Mouse (Mus musculus): ENCODE measurements at regions not wholly inside any gene's neighbourhood (a gene's known extent, or its start where the extent isn't known, plus 50 kb on each side); places are given as distances from the start of the nearest gene placed in this dataset.

DNA sequence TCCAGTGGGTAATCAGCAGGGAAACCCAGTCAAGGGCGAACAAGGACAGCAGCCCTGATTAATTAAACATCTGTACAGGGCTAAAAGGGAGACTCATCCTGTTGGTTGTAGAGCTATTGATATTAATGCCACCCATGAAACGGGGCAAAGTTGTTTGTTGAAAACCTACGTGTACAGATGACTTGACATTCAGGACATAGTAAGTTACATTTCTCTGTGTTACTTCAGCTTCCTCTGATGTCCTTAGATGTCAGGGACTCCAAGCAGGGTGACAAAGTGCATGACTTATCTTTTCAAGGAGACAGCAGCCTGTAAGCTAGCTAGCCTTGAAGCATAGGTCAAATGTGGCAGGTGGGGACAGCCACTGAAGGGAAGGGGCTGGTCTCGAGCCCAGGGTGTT, 390.5 kb downstream of the Ccdc171 start:
- ATAC-seq (replicated peaks; ENCODE audit: low FRiP score, low TSS enrichment, low read depth) (no peak), DNase-seq (ENCODE audit: low spot score) (no peak)
- Histone ChIP-seq H3K4me2 (ENCODE audit: low read length) (no peak overlapping the region), H3K27ac (ENCODE audit: low read depth) (no peak overlapping the region), H3K4me1 (replicated peaks; ENCODE audit: control insufficient read depth, insufficient read depth, low read length) (no peaks in the 10 kb centered on the region), H3K4me3 (ENCODE audit: low read depth, low read length) (no peak overlapping the region), H3K27me3 (replicated peaks; ENCODE audit: control insufficient read depth, insufficient read depth, low read length) (no peaks in the 10 kb centered on the region), H3K9ac (ENCODE audit: low read length) (no peak overlapping the region), H3K9me3 (ENCODE audit: control insufficient read depth, low read length) (no peaks in the 10 kb centered on the region), H3K36me3 (ENCODE audit: control insufficient read depth, insufficient read depth, low read length) (no peaks in the 10 kb centered on the region)
- 58% methylated on average over 4 of the region's 4 CpGs for WGBS

DNA sequence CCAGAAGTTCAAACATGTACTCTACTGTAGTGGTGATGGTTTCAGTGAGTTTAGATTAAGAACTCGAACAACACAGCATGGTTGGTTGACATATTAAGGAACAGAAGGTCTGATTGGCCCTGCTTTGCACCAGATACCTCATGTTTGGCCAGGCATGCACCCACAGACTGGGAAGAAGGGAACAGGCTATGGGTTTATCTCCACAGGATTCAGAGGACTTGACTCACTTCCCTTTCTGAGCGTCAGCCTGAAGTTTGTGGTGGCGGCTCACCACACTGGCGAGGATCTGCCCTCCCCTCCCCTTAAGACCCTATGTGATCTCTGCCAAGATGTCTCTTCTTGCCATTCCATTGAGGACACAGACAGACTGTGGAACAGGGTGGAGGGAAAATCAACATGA, 391.7 kb downstream of the Ccdc171 start:
- H3K4me1 ChIP-seq (replicated peaks; ENCODE audit: control insufficient read depth, insufficient read depth, low read length) = no peaks in the 10 kb centered on the region
- H3K36me3 ChIP-seq (ENCODE audit: control insufficient read depth, insufficient read depth, low read length) = no peaks in the 10 kb centered on the region
- H3K4me2 ChIP-seq (ENCODE audit: low read length) = no peak overlapping the region
- H3K27ac ChIP-seq (ENCODE audit: low read depth) = no peak overlapping the region
- H3K9ac ChIP-seq (ENCODE audit: low read length) = no peak overlapping the region
- DNase-seq (ENCODE audit: low spot score) = no peak
- ATAC-seq (replicated peaks; ENCODE audit: low FRiP score, low TSS enrichment, low read depth) = no peak
- 91% methylated on average over 4 of the region's 4 CpGs for WGBS
- H3K9me3 ChIP-seq (ENCODE audit: control insufficient read depth, low read length) = no peaks in the 10 kb centered on the region
- H3K27me3 ChIP-seq (replicated peaks; ENCODE audit: control insufficient read depth, insufficient read depth, low read length) = no peaks in the 10 kb centered on the region
- H3K4me3 ChIP-seq (ENCODE audit: low read depth, low read length) = no peak overlapping the region

DNA sequence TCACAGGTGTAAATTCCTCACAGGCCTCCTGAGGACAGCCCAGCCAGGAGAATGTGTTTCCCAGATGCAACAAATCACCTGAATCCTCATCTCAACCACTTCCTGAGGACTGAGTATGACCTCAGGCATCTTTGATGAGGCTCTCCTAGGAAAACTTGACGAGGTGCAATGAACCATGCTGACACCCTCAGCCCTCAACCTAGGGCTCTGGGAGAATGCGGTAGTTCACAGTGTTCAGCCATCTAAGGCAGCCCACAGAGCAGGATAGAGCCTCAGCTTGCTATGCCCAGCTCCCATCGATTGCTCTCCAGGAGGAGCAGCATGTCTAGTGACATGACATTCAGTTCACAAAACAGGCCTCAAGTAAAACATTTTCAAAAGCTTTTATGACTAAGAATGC, 392.7 kb downstream of the Ccdc171 start:
- ATAC-seq (replicated peaks; ENCODE audit: low FRiP score, low TSS enrichment, low read depth) = no peak
- Histone ChIP-seq H3K4me1 (replicated peaks; ENCODE audit: control insufficient read depth, insufficient read depth, low read length) (no peaks in the 10 kb centered on the region), H3K36me3 (ENCODE audit: control insufficient read depth, insufficient read depth, low read length) (no peaks in the 10 kb centered on the region), H3K9me3 (ENCODE audit: control insufficient read depth, low read length) (no peaks in the 10 kb centered on the region), H3K9ac (ENCODE audit: low read length) (no peak overlapping the region), H3K4me3 (ENCODE audit: low read depth, low read length) (no peak overlapping the region), H3K27ac (ENCODE audit: low read depth) (no peak overlapping the region), H3K4me2 (ENCODE audit: low read length) (no peak overlapping the region), H3K27me3 (replicated peaks; ENCODE audit: control insufficient read depth, insufficient read depth, low read length) (no peaks in the 10 kb centered on the region)
- DNase-seq (ENCODE audit: low spot score) = no peak
- WGBS = 85% methylated on average over 3 of the region's 3 CpGs

DNA sequence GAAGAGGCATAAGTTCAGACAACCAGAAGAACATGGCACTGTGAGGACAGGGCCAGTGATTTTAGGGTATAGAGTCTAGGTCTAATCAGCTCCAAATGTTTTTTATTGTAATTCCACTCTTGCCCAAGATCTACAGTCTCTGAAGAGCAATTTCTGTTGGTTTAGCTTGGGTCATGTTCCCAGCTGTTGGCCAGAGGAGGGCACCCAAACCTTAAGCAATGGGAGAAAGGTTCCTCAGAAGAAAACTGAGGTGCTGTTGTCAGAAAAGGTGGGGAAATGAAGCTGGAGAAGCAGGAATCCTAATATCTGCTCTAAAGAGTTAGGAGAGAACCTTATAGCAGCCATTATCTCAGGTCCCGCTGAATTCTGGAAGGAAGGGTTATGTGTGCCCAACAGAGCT, 393.7 kb downstream of the Ccdc171 start:
- Histone ChIP-seq H3K36me3 (ENCODE audit: control insufficient read depth, insufficient read depth, low read length) (no peaks in the 10 kb centered on the region), H3K4me2 (ENCODE audit: low read length) (no peak overlapping the region), H3K4me1 (replicated peaks; ENCODE audit: control insufficient read depth, insufficient read depth, low read length) (no peaks in the 10 kb centered on the region), H3K27ac (ENCODE audit: low read depth) (no peak overlapping the region), H3K4me3 (ENCODE audit: low read depth, low read length) (no peak overlapping the region), H3K9me3 (ENCODE audit: control insufficient read depth, low read length) (no peaks in the 10 kb centered on the region), H3K27me3 (replicated peaks; ENCODE audit: control insufficient read depth, insufficient read depth, low read length) (no peaks in the 10 kb centered on the region), H3K9ac (ENCODE audit: low read length) (no peak overlapping the region)
- DNase-seq (ENCODE audit: low spot score) (no peak), ATAC-seq (replicated peaks; ENCODE audit: low FRiP score, low TSS enrichment, low read depth) (no peak)
- WGBS = 72% methylated on average over 1 of the region's 1 CpGs

DNA sequence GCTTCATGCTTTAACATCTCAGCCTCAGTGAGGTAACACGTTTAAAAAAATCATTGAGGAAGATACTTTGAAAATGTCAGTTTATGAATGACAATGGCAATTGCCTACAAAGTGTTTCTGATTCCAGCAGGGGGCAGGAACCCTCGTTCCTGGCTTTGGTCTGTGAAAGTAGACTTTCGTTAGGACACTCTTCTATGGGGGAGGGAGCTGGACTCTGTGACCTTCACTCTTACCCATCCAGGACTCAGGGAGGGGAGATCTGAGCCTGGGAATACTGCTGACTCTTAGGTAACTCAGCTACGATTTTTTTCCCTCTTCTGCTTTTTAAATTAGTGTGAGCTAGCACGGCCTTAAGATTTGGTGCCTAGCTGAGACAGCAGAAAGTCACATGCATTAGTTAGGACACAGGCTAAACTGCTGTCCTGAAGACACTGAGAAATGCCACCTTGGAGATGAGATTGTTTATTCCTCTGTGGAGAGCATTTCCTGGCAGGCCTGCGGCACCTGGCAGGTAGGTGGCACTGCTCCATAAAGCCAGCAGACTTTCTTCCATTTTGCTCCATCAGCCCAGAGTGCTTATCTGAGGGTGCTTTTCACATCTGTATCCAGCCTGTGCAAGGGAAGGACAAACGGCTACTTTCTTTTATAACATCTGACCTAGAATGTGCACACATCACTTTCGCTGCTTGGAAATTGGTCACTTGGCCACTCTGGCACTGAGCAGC, 399.9 kb downstream of the Ccdc171 start:
- WGBS = 54% methylated on average over 8 of the region's 8 CpGs
- DNase-seq (ENCODE audit: low spot score) = no peak
- Histone ChIP-seq H3K4me1 (replicated peaks; ENCODE audit: control insufficient read depth, insufficient read depth, low read length) (peaks cover 9% of the 10 kb centered on the region), H3K27me3 (replicated peaks; ENCODE audit: control insufficient read depth, insufficient read depth, low read length) (no peaks in the 10 kb centered on the region), H3K9me3 (ENCODE audit: control insufficient read depth, low read length) (no peaks in the 10 kb centered on the region), H3K4me3 (ENCODE audit: low read depth, low read length) (no peak overlapping the region), H3K4me2 (ENCODE audit: low read length) (no peak overlapping the region), H3K27ac (ENCODE audit: low read depth) (peak overlapping the region; percentile 87; the same call in 1 of the 2 replicates), H3K9ac (ENCODE audit: low read length) (no peak overlapping the region), H3K36me3 (ENCODE audit: control insufficient read depth, insufficient read depth, low read length) (no peaks in the 10 kb centered on the region)
- ATAC-seq (replicated peaks; ENCODE audit: low FRiP score, low TSS enrichment, low read depth) = no peak

DNA sequence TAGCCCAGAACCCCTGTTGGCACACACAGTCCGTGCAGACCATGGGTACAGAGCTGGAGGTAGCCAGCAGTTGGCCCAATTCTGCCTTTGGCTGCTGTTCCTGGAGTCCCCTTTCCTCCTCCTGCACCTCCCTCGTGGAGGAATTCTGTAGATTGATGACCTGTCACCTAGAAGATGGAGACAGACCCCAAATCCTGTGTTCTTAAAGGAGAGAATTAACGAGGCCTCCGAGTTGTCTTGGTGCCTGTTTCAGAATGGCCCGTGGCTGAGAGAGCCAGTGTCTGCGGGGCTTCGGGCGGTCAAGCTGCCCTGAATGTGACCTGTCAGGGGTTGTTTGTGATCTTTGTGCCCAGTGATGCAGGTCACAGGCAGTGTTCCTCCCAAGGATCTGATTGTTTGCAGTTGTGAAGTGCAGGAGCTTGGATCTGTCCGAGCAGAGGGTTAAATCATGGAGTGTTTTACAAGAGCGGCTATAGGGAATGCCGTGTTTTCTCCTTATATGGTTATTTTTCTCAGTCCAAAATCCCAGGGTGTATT, 400.9 kb downstream of the Ccdc171 start:
- ATAC-seq (replicated peaks; ENCODE audit: low FRiP score, low TSS enrichment, low read depth) = peak; percentile 53; the same call in 1 of the 2 replicates
- Histone ChIP-seq H3K4me3 (ENCODE audit: low read depth, low read length) (no peak overlapping the region), H3K27ac (ENCODE audit: low read depth) (peak overlapping the region; percentile 87), H3K27me3 (replicated peaks; ENCODE audit: control insufficient read depth, insufficient read depth, low read length) (no peaks in the 10 kb centered on the region), H3K4me1 (replicated peaks; ENCODE audit: control insufficient read depth, insufficient read depth, low read length) (peaks cover 9% of the 10 kb centered on the region), H3K9ac (ENCODE audit: low read length) (0 out of 2 replicates have a peak overlapping the region, but pooled peaks have one; percentile 11), H3K36me3 (ENCODE audit: control insufficient read depth, insufficient read depth, low read length) (no peaks in the 10 kb centered on the region), H3K4me2 (ENCODE audit: low read length) (no peak overlapping the region), H3K9me3 (ENCODE audit: control insufficient read depth, low read length) (no peaks in the 10 kb centered on the region)
- DNase-seq (ENCODE audit: low spot score) = peak; percentile 72
- 21% methylated on average over 11 of the region's 11 CpGs for WGBS

DNA sequence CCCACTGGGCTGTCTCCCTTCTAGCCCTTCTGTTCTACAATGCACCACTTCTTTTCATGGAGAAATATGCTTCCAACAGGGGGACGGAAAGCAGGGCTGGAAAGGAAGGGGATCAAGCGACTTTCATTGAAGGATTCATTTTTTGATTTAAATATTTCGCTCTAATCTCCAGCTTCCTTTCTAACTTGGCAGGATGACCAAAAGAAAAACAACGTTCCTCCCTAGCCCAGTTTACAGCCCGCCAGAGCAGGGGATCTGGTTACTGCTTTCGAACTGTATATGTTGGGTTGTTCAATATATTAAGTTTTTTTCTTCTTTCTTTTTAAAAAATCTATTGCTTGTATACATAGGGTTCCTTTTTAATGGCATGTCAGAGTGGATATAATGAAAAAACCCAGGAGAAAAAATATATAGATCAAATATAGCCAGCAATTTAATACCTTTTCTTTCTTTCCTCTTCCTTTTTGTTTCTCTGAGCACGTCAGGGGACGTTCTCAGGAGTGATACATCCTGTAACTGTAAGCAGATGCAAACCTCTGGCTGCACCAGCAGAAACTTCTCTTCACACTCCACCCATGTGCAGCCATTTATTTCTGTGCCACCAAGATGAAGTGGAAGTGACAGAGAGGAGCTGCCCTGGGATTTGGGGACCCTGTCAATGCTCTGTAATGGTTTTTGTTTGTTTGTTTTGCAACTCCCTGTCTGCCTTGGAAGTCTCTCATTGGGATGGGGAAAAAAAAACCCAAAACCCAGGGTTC, 406.7 kb downstream of the Ccdc171 start:
- no peak overlapping the region for H3K4me3 ChIP-seq (ENCODE audit: low read depth, low read length)
- H3K9ac ChIP-seq (ENCODE audit: low read length) = no peak overlapping the region
- H3K4me1 ChIP-seq (replicated peaks; ENCODE audit: control insufficient read depth, insufficient read depth, low read length) = peaks cover 9% of the 10 kb centered on the region
- no peaks in the 10 kb centered on the region for H3K9me3 ChIP-seq (ENCODE audit: control insufficient read depth, low read length)
- no peaks in the 10 kb centered on the region for H3K36me3 ChIP-seq (ENCODE audit: control insufficient read depth, insufficient read depth, low read length)
- no peaks in the 10 kb centered on the region for H3K27me3 ChIP-seq (replicated peaks; ENCODE audit: control insufficient read depth, insufficient read depth, low read length)
- H3K4me2 ChIP-seq (ENCODE audit: low read length) = no peak overlapping the region
- no peak for DNase-seq (ENCODE audit: low spot score)
- ATAC-seq (replicated peaks; ENCODE audit: low FRiP score, low TSS enrichment, low read depth) = no peak
- H3K27ac ChIP-seq (ENCODE audit: low read depth) = peak overlapping the region; percentile 43; the same call in 1 of the 2 replicates
- 32% methylated on average over 8 of the region's 8 CpGs for WGBS

DNA sequence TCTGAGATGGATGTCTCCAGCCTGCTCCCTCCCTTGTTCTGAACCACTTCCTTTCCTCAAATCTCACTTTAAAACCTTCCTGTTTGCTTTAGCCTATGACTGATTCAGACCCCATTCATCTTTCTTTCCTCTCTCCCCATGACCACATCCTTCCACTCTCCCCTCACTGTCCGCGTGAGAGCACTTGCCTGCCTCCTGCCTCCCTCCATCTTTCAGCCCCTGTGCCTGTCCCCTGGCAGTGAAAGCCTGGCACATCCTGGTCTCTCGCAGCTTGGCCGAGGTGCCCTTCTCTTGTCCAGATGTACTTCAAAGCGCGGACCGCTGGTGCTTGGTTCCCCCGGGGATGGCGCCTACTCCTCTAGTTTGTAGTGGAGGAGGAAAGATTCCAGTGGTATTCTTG, 416.3 kb downstream of the Ccdc171 start:
- Histone ChIP-seq H3K9ac (ENCODE audit: low read length) (no peak overlapping the region), H3K36me3 (ENCODE audit: control insufficient read depth, insufficient read depth, low read length) (no peaks in the 10 kb centered on the region), H3K27me3 (replicated peaks; ENCODE audit: control insufficient read depth, insufficient read depth, low read length) (no peaks in the 10 kb centered on the region), H3K4me3 (ENCODE audit: low read depth, low read length) (no peak overlapping the region), H3K9me3 (ENCODE audit: control insufficient read depth, low read length) (no peaks in the 10 kb centered on the region), H3K27ac (ENCODE audit: low read depth) (peak overlapping the region; percentile 47; the same call in 1 of the 2 replicates), H3K4me2 (ENCODE audit: low read length) (no peak overlapping the region), H3K4me1 (replicated peaks; ENCODE audit: control insufficient read depth, insufficient read depth, low read length) (peaks cover 8% of the 10 kb centered on the region; the same call in 1 of the 2 replicates)
- ATAC-seq (replicated peaks; ENCODE audit: low FRiP score, low TSS enrichment, low read depth) (no peak), DNase-seq (ENCODE audit: low spot score) (no peak)
- WGBS = 70% methylated on average over 9 of the region's 9 CpGs

Measured in intestine, embryonic 14.5 days (tissue).